Mouse (Mus musculus) T-helper 2 cell (primary cell): ENCODE results near the gene Rela.

Experiments
- in situ Hi-C: fragments of 300-600 bp; cut with MboI, MseI; formaldehyde crosslinking; loops from one replicate; pipeline ENCODE4 v1.15.1; 2025; ENCODE audit warnings: high pct_unique_total_duplicates

Gene Rela

DNA sequence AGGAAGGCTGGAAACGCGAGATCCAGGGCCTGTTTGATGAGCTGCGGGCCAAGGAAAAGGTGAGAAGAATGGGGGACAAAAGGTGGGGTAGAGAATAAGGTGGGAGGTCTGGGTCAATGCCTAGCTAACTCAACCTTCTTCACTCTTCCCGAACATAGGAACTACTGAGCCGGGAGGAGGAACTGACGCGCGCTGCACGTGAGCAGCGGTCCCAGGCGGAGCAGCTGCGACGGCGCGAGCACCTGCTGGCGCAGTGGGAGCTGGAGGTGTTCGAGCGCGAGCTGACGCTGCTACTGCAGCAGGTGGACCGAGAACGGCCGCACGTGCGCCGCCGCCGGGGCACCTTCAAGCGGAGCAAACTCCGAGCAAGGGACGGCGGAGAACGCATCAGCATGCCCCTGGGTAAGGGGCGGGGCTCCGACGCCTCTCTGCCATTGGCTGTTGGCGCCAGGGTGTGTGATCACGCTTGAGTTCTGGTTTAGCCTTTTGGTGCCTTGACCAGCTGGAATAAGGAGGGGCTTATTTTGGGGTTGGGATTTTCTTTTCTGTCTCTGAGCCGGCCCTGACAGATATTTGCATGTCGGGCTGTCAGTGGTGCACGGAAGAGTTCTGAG is 58.7 kb downstream of the Rela start:
- in situ Hi-C loops, result no loop called here
